Mouse (Mus musculus): ENCODE data around the gene Grin2a. TPM values are rescaled to one million over a fixed set of nuclear protein-coding genes. Genes with fewer than 3 reads are reported as not detected.

Gene Grin2a
- polyA plus RNA-seq (2012; rRNA removed) (0.64 and 0.86 TPM in 2 replicates), polyA plus RNA-seq (2014; fragmentation: Nextera tagmentation; extraction: Ambion mirVana) (1.9 and 2.0 TPM in 2 replicates)

- H3K27me3 ChIP-seq (ENCODE audit: control insufficient read depth, insufficient read depth, low read length), result peaks cover 66% of the 10 kb centered on the region
- peak within 1 kb of the TSS; percentile 61 for H3K4me2 ChIP-seq (replicated peaks; ENCODE audit: low read depth, low read length, severe bottlenecking)
- H3K36me3 ChIP-seq (ENCODE audit: control insufficient read depth, insufficient read depth, low read length), result no peaks in the 10 kb centered on the region
- WGBS, result 1% methylated on average over 58 of the region's 69 CpGs
- no peak for TF ChIP-seq POLR2A (IDR thresholded peaks at IDR 0.05; ENCODE audit: borderline replicate concordance, extremely low read depth, insufficient read depth, insufficient read length)
- peak within 1 kb of the TSS; percentile 36 for H3K4me3 ChIP-seq (replicated peaks; ENCODE audit: low read length)
- DNase-seq (ENCODE audit: low spot score), result no peak
- 0 out of 2 replicates have a peak within 1 kb of the TSS, but pooled peaks have one; percentile 28 for H3K9ac ChIP-seq (ENCODE audit: low read depth, low read length, severe bottlenecking)
- ATAC-seq (ENCODE audit: low FRiP score, low read depth), result 0 out of 2 replicates have a peak, but pooled peaks have one; percentile 31
- H3K27ac ChIP-seq (replicated peaks; ENCODE audit: low read depth, low read length), result no peak within 1 kb of the TSS
- peaks cover 5% of the 10 kb centered on the region for H3K4me1 ChIP-seq (ENCODE audit: control insufficient read depth, insufficient read depth, low read length)
- H3K9me3 ChIP-seq (ENCODE audit: control insufficient read depth, low read length), result no peaks in the 10 kb centered on the region
Measured at GRCm38 (mm10) chr16:9994951-9995813, at the start of gene Grin2a. Gene Grin2a, minus strand, starts transcription at chr16:9995560.

- H3K27ac ChIP-seq (replicated peaks; ENCODE audit: low read depth, low read length), result no peak overlapping the region
- ATAC-seq (ENCODE audit: low FRiP score, low read depth), result no peak
- no peaks in the 10 kb centered on the region for H3K9me3 ChIP-seq (ENCODE audit: control insufficient read depth, low read length)
- H3K36me3 ChIP-seq (ENCODE audit: control insufficient read depth, insufficient read depth, low read length), result no peaks in the 10 kb centered on the region
- no peak overlapping the region for H3K4me2 ChIP-seq (replicated peaks; ENCODE audit: low read depth, low read length, severe bottlenecking)
- no peak overlapping the region for H3K9ac ChIP-seq (ENCODE audit: low read depth, low read length, severe bottlenecking)
- no peaks in the 10 kb centered on the region for H3K27me3 ChIP-seq (ENCODE audit: control insufficient read depth, insufficient read depth, low read length)
- no peak for DNase-seq (ENCODE audit: low spot score)
- no peak for TF ChIP-seq POLR2A (IDR thresholded peaks at IDR 0.05; ENCODE audit: borderline replicate concordance, extremely low read depth, insufficient read depth, insufficient read length)
- no peaks in the 10 kb centered on the region for H3K4me1 ChIP-seq (ENCODE audit: control insufficient read depth, insufficient read depth, low read length)
- no peak overlapping the region for H3K4me3 ChIP-seq (replicated peaks; ENCODE audit: low read length)
- WGBS, result 78% methylated on average over 7 of the region's 7 CpGs
Measured at GRCm38 (mm10) chr16:10035582-10036215, 40.3 kb upstream of the Grin2a start.

GRCm38 (mm10) chr16:10033416-10033979, 38.1 kb upstream of the Grin2a start:
- WGBS, result 76% methylated on average over 4 of the region's 4 CpGs
- DNase-seq (ENCODE audit: low spot score), result no peak
- Histone ChIP-seq H3K36me3 (ENCODE audit: control insufficient read depth, insufficient read depth, low read length) (no peaks in the 10 kb centered on the region), H3K4me2 (replicated peaks; ENCODE audit: low read depth, low read length, severe bottlenecking) (no peak overlapping the region), H3K27ac (replicated peaks; ENCODE audit: low read depth, low read length) (no peak overlapping the region), H3K4me3 (replicated peaks; ENCODE audit: low read length) (no peak overlapping the region), H3K4me1 (ENCODE audit: control insufficient read depth, insufficient read depth, low read length) (no peaks in the 10 kb centered on the region), H3K27me3 (ENCODE audit: control insufficient read depth, insufficient read depth, low read length) (no peaks in the 10 kb centered on the region), H3K9ac (ENCODE audit: low read depth, low read length, severe bottlenecking) (no peak overlapping the region), H3K9me3 (ENCODE audit: control insufficient read depth, low read length) (no peaks in the 10 kb centered on the region)
- no peak for TF ChIP-seq POLR2A (IDR thresholded peaks at IDR 0.05; ENCODE audit: borderline replicate concordance, extremely low read depth, insufficient read depth, insufficient read length)
- ATAC-seq (ENCODE audit: low FRiP score, low read depth), result no peak

GRCm38 (mm10) chr16:10031891-10032290, 36.5 kb upstream of the Grin2a start:
- Histone ChIP-seq H3K27me3 (ENCODE audit: control insufficient read depth, insufficient read depth, low read length) (no peaks in the 10 kb centered on the region), H3K4me1 (ENCODE audit: control insufficient read depth, insufficient read depth, low read length) (no peaks in the 10 kb centered on the region), H3K4me2 (replicated peaks; ENCODE audit: low read depth, low read length, severe bottlenecking) (no peak overlapping the region), H3K36me3 (ENCODE audit: control insufficient read depth, insufficient read depth, low read length) (no peaks in the 10 kb centered on the region), H3K9me3 (ENCODE audit: control insufficient read depth, low read length) (no peaks in the 10 kb centered on the region), H3K27ac (replicated peaks; ENCODE audit: low read depth, low read length) (no peak overlapping the region), H3K4me3 (replicated peaks; ENCODE audit: low read length) (no peak overlapping the region), H3K9ac (ENCODE audit: low read depth, low read length, severe bottlenecking) (no peak overlapping the region)
- ATAC-seq (ENCODE audit: low FRiP score, low read depth) (no peak), DNase-seq (ENCODE audit: low spot score) (no peak)
- no peak for TF ChIP-seq POLR2A (IDR thresholded peaks at IDR 0.05; ENCODE audit: borderline replicate concordance, extremely low read depth, insufficient read depth, insufficient read length)

GRCm38 (mm10) chr16:10026741-10027140, 31.4 kb upstream of the Grin2a start:
- Histone ChIP-seq H3K9ac (ENCODE audit: low read depth, low read length, severe bottlenecking) (no peak overlapping the region), H3K9me3 (ENCODE audit: control insufficient read depth, low read length) (no peaks in the 10 kb centered on the region), H3K4me3 (replicated peaks; ENCODE audit: low read length) (no peak overlapping the region), H3K27me3 (ENCODE audit: control insufficient read depth, insufficient read depth, low read length) (no peaks in the 10 kb centered on the region), H3K4me2 (replicated peaks; ENCODE audit: low read depth, low read length, severe bottlenecking) (no peak overlapping the region), H3K36me3 (ENCODE audit: control insufficient read depth, insufficient read depth, low read length) (no peaks in the 10 kb centered on the region), H3K27ac (replicated peaks; ENCODE audit: low read depth, low read length) (no peak overlapping the region), H3K4me1 (ENCODE audit: control insufficient read depth, insufficient read depth, low read length) (no peaks in the 10 kb centered on the region)
- no peak for DNase-seq (ENCODE audit: low spot score)
- no peak for TF ChIP-seq POLR2A (IDR thresholded peaks at IDR 0.05; ENCODE audit: borderline replicate concordance, extremely low read depth, insufficient read depth, insufficient read length)
- 73% methylated on average over 6 of the region's 6 CpGs for WGBS
- no peak for ATAC-seq (ENCODE audit: low FRiP score, low read depth)

Measured in limb, embryonic 14.5 days (tissue).